Mouse (Mus musculus) heart, embryonic 14.5 days (tissue): ENCODE measurements around the gene Hmox2. TPM values are rescaled to one million over a fixed set of nuclear protein-coding genes. Genes with fewer than 3 reads are reported as not detected.

Source experiments
- ATAC-seq: fragments of 200-750 bp; cut with Nextera tagmentation; 2 replicates; pipeline ENCODE4 v1.8.0; 2017; ENCODE audit warnings: low read depth, moderate TSS enrichment; ENCODE audit not compliant: insufficient number of reproducible peaks, insufficient read depth, low FRiP score
- H3K27ac ChIP-seq, 2 experiments: fragments of 200-500 bp in 1 of 2; fragments of 300-500 bp in 1 of 2; sonication (generic) in 1 of 2; replicated peaks in 1 of 2; 2 replicates each; pipeline ENCODE4 v1.5.1; 2012 to 2014; ENCODE audit warnings: low read depth in 2 of 2, low read length in 2 of 2, control low read depth in 1 of 2, mild to moderate bottlenecking in 1 of 2, mixed read lengths in 1 of 2; ENCODE audit not compliant: control insufficient read depth in 1 of 2, insufficient read depth in 1 of 2
- H3K27me3 ChIP-seq: fragments of 300-500 bp; sonication (generic); 2 replicates; pipeline ENCODE4 v1.6.1; 2014; ENCODE audit warnings: mild to moderate bottlenecking, low read length, control low read depth; ENCODE audit not compliant: control insufficient read depth, insufficient read depth
- H3K36me3 ChIP-seq: fragments of 300-500 bp; sonication (generic); 2 replicates; pipeline ENCODE4 v1.6.1; 2014; ENCODE audit warnings: mild to moderate bottlenecking, control low read depth, low read length, mixed read lengths; ENCODE audit not compliant: control insufficient read depth, insufficient read depth
- H3K4me1 ChIP-seq, 2 experiments: fragments of 200-500 bp in 1 of 2; fragments of 300-500 bp in 1 of 2; sonication (generic) in 1 of 2; 2 replicates each; pipeline ENCODE4 v1.6.1; 2012 to 2014; ENCODE audit warnings: low read length in 2 of 2, control low read depth in 1 of 2, mixed read lengths in 1 of 2; ENCODE audit not compliant: control insufficient read depth in 2 of 2, insufficient read depth in 2 of 2
- H3K4me2 ChIP-seq: fragments of 300-500 bp; sonication (generic); 2 replicates; pipeline ENCODE4 v1.6.1; 2014; ENCODE audit warnings: mild to moderate bottlenecking, low read length
- H3K4me3 ChIP-seq, 2 experiments: fragments of 200-500 bp in 1 of 2; fragments of 300-500 bp in 1 of 2; sonication (generic) in 1 of 2; 2 replicates each; pipeline ENCODE4 v1.5.1; 2012 to 2014; ENCODE audit warnings: low read length in 2 of 2, mild to moderate bottlenecking in 2 of 2, control low read depth in 1 of 2, low read depth in 1 of 2, moderate library complexity in 1 of 2; ENCODE audit not compliant: control insufficient read depth in 1 of 2, insufficient read depth in 1 of 2
- H3K9ac ChIP-seq: fragments of 300-500 bp; sonication (generic); 2 replicates; pipeline ENCODE4 v1.6.1; 2014; ENCODE audit warnings: mild to moderate bottlenecking, low read length
- H3K9me3 ChIP-seq: fragments of 300-500 bp; sonication (generic); 2 replicates; pipeline ENCODE4 v1.6.1; 2016; ENCODE audit warnings: low read length, control low read depth; ENCODE audit not compliant: control insufficient read depth
- WGBS: fragments of 180-500 bp; shearing (Covaris S2); extraction: QIAGEN DNeasy Blood & Tissue Kit; methylation state at CpG from one replicate; pipeline ENCODE4 v1.1.7; 2014; 5-methylcytosine and 5-hydroxymethylcytosine counted together
- polyA plus RNA-seq: library from polyadenylated mRNA; unstranded; fragments of >200 nt; fragmentation: Nextera tagmentation; extraction: Ambion mirVana; gene quantifications from 2 replicates; pipeline ENCODE4 v1.2.1, GENCODE M21; 2014

Gene Hmox2
- polyA plus RNA-seq, 1 experiment from 2014 or later: 103 TPM

- Histone ChIP-seq H3K4me3 (no peak overlapping the region), H3K4me1 (peaks cover 22 to 77% of the 10 kb centered on the region in 2 experiments), H3K27ac (peak overlapping the region in 1 of 2 experiments; percentile 65; a peak in 2 of 4 replicates), H3K36me3 (peaks cover 23% of the 10 kb centered on the region; the same call in 1 of the 2 replicates), H3K9me3 (no peaks in the 10 kb centered on the region), H3K9ac (peak overlapping the region; percentile 42; the same call in 1 of the 2 replicates), H3K4me2 (peak overlapping the region; percentile 73), H3K27me3 (no peaks in the 10 kb centered on the region)
- no peak for ATAC-seq
- 41% methylated on average over 4 of the region's 4 CpGs for WGBS
Observed at GRCm38 (mm10) chr16:4785706-4786105, 59.5 kb downstream of the Hmox2 start.

- peaks cover 14 to 55% of the 10 kb centered on the region in 2 experiments for H3K4me1 ChIP-seq
- ATAC-seq: no peak
- no peaks in the 10 kb centered on the region for H3K27me3 ChIP-seq
- H3K9ac ChIP-seq: peak overlapping the region; percentile 96
- H3K4me3 ChIP-seq: peak overlapping the region in 1 of 2 experiments; percentile 85; a peak in 3 of 4 replicates
- H3K4me2 ChIP-seq: peak overlapping the region; percentile 73
- peaks cover 20% of the 10 kb centered on the region; the same call in 1 of the 2 replicates for H3K36me3 ChIP-seq
- H3K9me3 ChIP-seq: no peaks in the 10 kb centered on the region
- H3K27ac ChIP-seq: 0 out of 4 replicates have a peak overlapping the region, but pooled peaks of 1 of the 2 experiments have one; percentile 10
Observed at GRCm38 (mm10) chr16:4788176-4788575, 62.0 kb downstream of the Hmox2 start.

- peaks cover 19% of the 10 kb centered on the region; the same call in 1 of the 2 replicates for H3K36me3 ChIP-seq
- H3K27me3 ChIP-seq: no peaks in the 10 kb centered on the region
- no peaks in the 10 kb centered on the region for H3K9me3 ChIP-seq
- peak; percentile 51 for ATAC-seq
- peaks cover 8 to 43% of the 10 kb centered on the region in 2 experiments for H3K4me1 ChIP-seq
- peak overlapping the region; percentile 92 to 94 for H3K27ac ChIP-seq
- peak overlapping the region; percentile 73 for H3K4me2 ChIP-seq
- peak overlapping the region; percentile 85 to 89 for H3K4me3 ChIP-seq
- WGBS: under 1% methylated on average over 29 of the region's 29 CpGs
- H3K9ac ChIP-seq: peak overlapping the region; percentile 96
Observed at GRCm38 (mm10) chr16:4789311-4789768, 63.2 kb downstream of the Hmox2 start.

- peak; percentile 99 for ATAC-seq
- H3K27ac ChIP-seq: peak within 1 kb of the TSS; percentile 94 to 97
- 2% methylated on average over 48 of the region's 51 CpGs for WGBS
Observed at GRCm38 (mm10) chr16:4789810-4790559, 63.8 kb downstream of the Hmox2 start, which contains the start of gene Cdip1. TSS of gene Cdip1 (minus strand) at chr16:4790292.

GRCm38 (mm10) chr16:4791332-4791731 is 65.2 kb downstream of the Hmox2 start:
- no peak overlapping the region for H3K4me3 ChIP-seq
- H3K4me1 ChIP-seq: peaks cover 5 to 23% of the 10 kb centered on the region in 2 experiments
- no peaks in the 10 kb centered on the region for H3K9me3 ChIP-seq
- peaks cover 16% of the 10 kb centered on the region; the same call in 1 of the 2 replicates for H3K36me3 ChIP-seq
- H3K4me2 ChIP-seq: no peak overlapping the region
- H3K9ac ChIP-seq: no peak overlapping the region
- no peaks in the 10 kb centered on the region for H3K27me3 ChIP-seq
- WGBS: 55% methylated on average over 2 of the region's 2 CpGs
- no peak for ATAC-seq
- H3K27ac ChIP-seq: no peak overlapping the region

More at GRCm38 (mm10) chr16:4789810-4790559, 63.8 kb downstream of the Hmox2 start, which contains the start of gene Cdip1:
- Histone ChIP-seq H3K4me1 (peaks cover 5 to 36% of the 10 kb centered on the region in 2 experiments), H3K36me3 (peaks cover 19% of the 10 kb centered on the region; the same call in 1 of the 2 replicates), H3K9ac (peak within 1 kb of the TSS; percentile 96), H3K4me3 (peak within 1 kb of the TSS; percentile 85 to 89), H3K4me2 (peak within 1 kb of the TSS; percentile 74), H3K27me3 (no peaks in the 10 kb centered on the region), H3K9me3 (no peaks in the 10 kb centered on the region)

GRCm38 (mm10) chr16:4796631-4797030 is 70.5 kb downstream of the Hmox2 start:
- Histone ChIP-seq H3K4me2 (no peak overlapping the region), H3K9ac (no peak overlapping the region), H3K4me3 (no peak overlapping the region), H3K27ac (no peak overlapping the region), H3K9me3 (no peaks in the 10 kb centered on the region), H3K36me3 (no peaks in the 10 kb centered on the region), H3K4me1 (no peaks in the 10 kb centered on the region), H3K27me3 (no peaks in the 10 kb centered on the region)
- no peak for ATAC-seq
- 80% methylated on average over 4 of the region's 4 CpGs for WGBS
